Mouse (Mus musculus) embryonic fibroblast, embryonic 13.5 days (primary cell): ENCODE measurements around the gene Gucy2e. TPM values are rescaled to one million over a fixed set of nuclear protein-coding genes. Genes with fewer than 3 reads are reported as not detected.

Source experiments
- H3K27ac ChIP-seq: 2 replicates; pipeline ENCODE4 v1.5.1; 2012; ENCODE audit warnings: low read length, control low read depth, inconsistent platforms; ENCODE audit not compliant: insufficient read depth
- H3K4me1 ChIP-seq: 2 replicates; pipeline ENCODE4 v1.6.1; 2011; ENCODE audit warnings: low read length; ENCODE audit not compliant: control insufficient read depth, insufficient read depth
- H3K4me3 ChIP-seq: 2 replicates; pipeline ENCODE4 v1.5.1; 2011; ENCODE audit warnings: mild to moderate bottlenecking, control low read depth, low read length; ENCODE audit not compliant: insufficient read depth
- CTCF ChIP-seq: IDR thresholded peaks from 2 replicates; pipeline ENCODE4 v1.5.1; 2011; ENCODE audit warnings: mild to moderate bottlenecking, control low read depth, low read length, moderate library complexity, borderline replicate concordance; ENCODE audit not compliant: insufficient read depth
- POLR2A ChIP-seq: IDR thresholded peaks from 2 replicates; pipeline ENCODE4 v1.6.1; 2011; ENCODE audit warnings: low read depth, mild to moderate bottlenecking, control low read depth, low read length, moderate library complexity
- polyA plus RNA-seq: library from polyadenylated mRNA; stranded (reverse); fragments of >200 nt; gene quantifications from 2 replicates; pipeline ENCODE4 v1.2.4, GENCODE M21; 2011; ENCODE audit warnings: low read depth; ENCODE audit not compliant: missing spikeins, insufficient read length

The Gucy2e gene
- polyA plus RNA-seq: 0.12 TPM in 1 of 2 replicates, not detected in the other

- Histone ChIP-seq H3K4me3 (peak within 1 kb of the TSS; percentile 23), H3K4me1 (no peaks in the 10 kb centered on the region), H3K27ac (no peak within 1 kb of the TSS)
- TF ChIP-seq CTCF: no peak
These were observed at the start of gene Gucy2e for GRCm38 (mm10) chr11:69236926-69237260. Gucy2e (minus strand) TSS chr11:69237036.

GRCm38 (mm10) chr11:69277267-69277666 lies 40.4 kb upstream of the Gucy2e start:
- H3K27ac ChIP-seq: no peak overlapping the region
- TF ChIP-seq POLR2A: no peak
- TF ChIP-seq CTCF: no peak
- no peak overlapping the region for H3K4me3 ChIP-seq
- H3K4me1 ChIP-seq: no peaks in the 10 kb centered on the region

- Histone ChIP-seq H3K4me1 (no peaks in the 10 kb centered on the region), H3K4me3 (no peak overlapping the region), H3K27ac (no peak overlapping the region)
- no peak for TF ChIP-seq CTCF
- no peak for TF ChIP-seq POLR2A
These were observed 39.2 kb upstream of the Gucy2e start for GRCm38 (mm10) chr11:69276081-69276480.

GRCm38 (mm10) chr11:69275650-69276049 lies 38.8 kb upstream of the Gucy2e start:
- TF ChIP-seq POLR2A (no peak), CTCF (no peak)
- Histone ChIP-seq H3K27ac (no peak overlapping the region), H3K4me3 (no peak overlapping the region), H3K4me1 (no peaks in the 10 kb centered on the region)

- Histone ChIP-seq H3K4me1 (no peaks in the 10 kb centered on the region), H3K4me3 (no peak overlapping the region), H3K27ac (no peak overlapping the region)
- no peak for TF ChIP-seq CTCF
- no peak for TF ChIP-seq POLR2A
These were observed 35.4 kb upstream of the Gucy2e start for GRCm38 (mm10) chr11:69272122-69272740.

GRCm38 (mm10) chr11:69269575-69269974 lies 32.7 kb upstream of the Gucy2e start:
- TF ChIP-seq POLR2A (no peak), CTCF (peak; percentile 8; the same call in 1 of the 2 replicates)
- Histone ChIP-seq H3K4me1 (no peaks in the 10 kb centered on the region), H3K4me3 (no peak overlapping the region), H3K27ac (no peak overlapping the region)

- H3K4me3 ChIP-seq: no peak overlapping the region
- H3K4me1 ChIP-seq: no peaks in the 10 kb centered on the region
- no peak overlapping the region for H3K27ac ChIP-seq
- TF ChIP-seq CTCF: no peak
- no peak for TF ChIP-seq POLR2A
These were observed 31.3 kb upstream of the Gucy2e start for GRCm38 (mm10) chr11:69268100-69268499.

GRCm38 (mm10) chr11:69267341-69267740 lies 30.5 kb upstream of the Gucy2e start:
- no peaks in the 10 kb centered on the region for H3K4me1 ChIP-seq
- no peak overlapping the region for H3K27ac ChIP-seq
- H3K4me3 ChIP-seq: no peak overlapping the region
- TF ChIP-seq POLR2A (no peak), CTCF (no peak)

- Histone ChIP-seq H3K4me1 (no peaks in the 10 kb centered on the region), H3K4me3 (no peak overlapping the region), H3K27ac (no peak overlapping the region)
- TF ChIP-seq CTCF (no peak), POLR2A (no peak)
These were observed 29.4 kb upstream of the Gucy2e start for GRCm38 (mm10) chr11:69266253-69266652.

GRCm38 (mm10) chr11:69265410-69265809 lies 28.6 kb upstream of the Gucy2e start:
- Histone ChIP-seq H3K4me1 (peaks cover 6% of the 10 kb centered on the region; the same call in 1 of the 2 replicates), H3K27ac (no peak overlapping the region), H3K4me3 (no peak overlapping the region)
- no peak for TF ChIP-seq POLR2A
- no peak for TF ChIP-seq CTCF
